Mouse (Mus musculus) heart, embryonic 12.5 days (tissue): ENCODE measurements around the gene BC030867. TPM values are rescaled to one million over a fixed set of nuclear protein-coding genes. Genes with fewer than 3 reads are reported as not detected.
A peak's percentile ranks its signal among the peaks of the same experiment; 100 is the strongest.

ENCODE experiments used
- ATAC-seq: fragments of 200-750 bp; cut with Nextera tagmentation; 2 replicates; pipeline ENCODE4 v1.8.0; 2017; ENCODE audit warnings: moderate TSS enrichment, moderate library complexity; ENCODE audit not compliant: insufficient number of reproducible peaks, low FRiP score
- H3K27ac ChIP-seq: fragments of 300-500 bp; sonication (generic); 2 replicates; pipeline ENCODE4 v1.5.1; 2016; ENCODE audit warnings: mild to moderate bottlenecking, moderate library complexity; ENCODE audit not compliant: poor library complexity, severe bottlenecking
- H3K27me3 ChIP-seq: fragments of 300-500 bp; sonication (generic); replicated peaks from 2 replicates; pipeline ENCODE4 v1.6.1; 2016; ENCODE audit warnings: mild to moderate bottlenecking, moderate library complexity
- H3K36me3 ChIP-seq: fragments of 300-500 bp; sonication (generic); 2 replicates; pipeline ENCODE4 v1.6.1; 2016; ENCODE audit warnings: mild to moderate bottlenecking, moderate library complexity
- H3K4me1 ChIP-seq: fragments of 300-500 bp; sonication (generic); replicated peaks from 2 replicates; pipeline ENCODE4 v1.6.1; 2016; ENCODE audit warnings: mild to moderate bottlenecking
- H3K4me2 ChIP-seq: fragments of 300-500 bp; sonication (generic); 2 replicates; pipeline ENCODE4 v1.6.1; 2016; ENCODE audit warnings: mild to moderate bottlenecking, moderate library complexity
- H3K4me3 ChIP-seq: fragments of 300-500 bp; sonication (generic); 2 replicates; pipeline ENCODE4 v1.5.1; 2016; ENCODE audit warnings: mild to moderate bottlenecking
- H3K9ac ChIP-seq: fragments of 300-500 bp; sonication (generic); 2 replicates; pipeline ENCODE4 v1.6.1; 2016; ENCODE audit warnings: mild to moderate bottlenecking, moderate library complexity
- H3K9me3 ChIP-seq: fragments of 300-500 bp; sonication (generic); replicated peaks from 2 replicates; pipeline ENCODE4 v1.6.1; 2016; ENCODE audit warnings: mild to moderate bottlenecking, moderate library complexity
- WGBS: fragments of 180-500 bp; shearing (Covaris S2); methylation state at CpG from one replicate; pipeline ENCODE4 v1.1.7; 2016; 5-methylcytosine and 5-hydroxymethylcytosine counted together
- polyA plus RNA-seq: library from polyadenylated mRNA; unstranded; fragments of >200 nt; fragmentation: Nextera tagmentation; extraction: Ambion mirVana; gene quantifications from 2 replicates; pipeline ENCODE4 v1.2.1, GENCODE M21; 2016

Gene BC030867
- polyA plus RNA-seq, 1 experiment from 2014 or later = 14.0 TPM

DNA sequence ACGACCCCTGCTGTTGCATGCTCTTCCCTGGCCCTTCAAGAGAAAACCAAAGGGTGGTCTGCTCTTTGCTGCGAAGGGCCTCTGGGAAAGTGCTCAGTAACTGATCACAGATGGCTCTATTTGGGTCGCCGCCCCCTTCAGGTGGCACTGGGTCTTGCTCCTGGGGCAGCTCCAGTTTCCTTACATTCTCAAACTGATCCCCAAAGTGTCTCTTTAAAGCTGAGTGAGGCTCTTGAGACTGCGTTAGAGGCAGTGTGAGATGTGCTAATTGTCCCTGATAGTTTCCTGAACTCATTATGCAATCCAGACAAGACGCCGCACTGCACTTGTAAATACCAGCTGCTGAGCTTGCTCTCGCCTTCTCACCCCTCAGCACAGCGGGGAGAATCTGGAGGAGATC lies 8.8 kb downstream of the BC030867 start:
- Histone ChIP-seq H3K9me3 (no peaks in the 10 kb centered on the region), H3K27me3 (no peaks in the 10 kb centered on the region), H3K27ac (no peak overlapping the region), H3K36me3 (peaks cover 51% of the 10 kb centered on the region), H3K4me1 (peaks cover 34% of the 10 kb centered on the region), H3K4me2 (no peak overlapping the region), H3K4me3 (no peak overlapping the region), H3K9ac (0 out of 2 replicates have a peak overlapping the region, but pooled peaks have one; percentile 23)
- 42% methylated on average over 9 of the region's 9 CpGs for WGBS
- ATAC-seq = no peak

- Histone ChIP-seq H3K27me3 (no peaks in the 10 kb centered on the region), H3K36me3 (peaks cover 53% of the 10 kb centered on the region), H3K27ac (no peak overlapping the region), H3K9me3 (no peaks in the 10 kb centered on the region), H3K9ac (0 out of 2 replicates have a peak overlapping the region, but pooled peaks have one; percentile 14), H3K4me3 (no peak overlapping the region), H3K4me1 (peaks cover 34% of the 10 kb centered on the region), H3K4me2 (no peak overlapping the region)
- WGBS = 58% methylated on average over 6 of the region's 6 CpGs
- ATAC-seq = no peak
Measured at GRCm38 (mm10) chr11:102258095-102258494, 9.4 kb downstream of the BC030867 start.

GRCm38 (mm10) chr11:102258521-102258920 lies 9.8 kb downstream of the BC030867 start:
- Histone ChIP-seq H3K9me3 (no peaks in the 10 kb centered on the region), H3K4me2 (no peak overlapping the region), H3K4me1 (peaks cover 33% of the 10 kb centered on the region), H3K4me3 (no peak overlapping the region), H3K36me3 (peaks cover 56% of the 10 kb centered on the region), H3K27me3 (no peaks in the 10 kb centered on the region), H3K9ac (no peak overlapping the region), H3K27ac (no peak overlapping the region)
- ATAC-seq = no peak
- 80% methylated on average over 3 of the region's 3 CpGs for WGBS

DNA sequence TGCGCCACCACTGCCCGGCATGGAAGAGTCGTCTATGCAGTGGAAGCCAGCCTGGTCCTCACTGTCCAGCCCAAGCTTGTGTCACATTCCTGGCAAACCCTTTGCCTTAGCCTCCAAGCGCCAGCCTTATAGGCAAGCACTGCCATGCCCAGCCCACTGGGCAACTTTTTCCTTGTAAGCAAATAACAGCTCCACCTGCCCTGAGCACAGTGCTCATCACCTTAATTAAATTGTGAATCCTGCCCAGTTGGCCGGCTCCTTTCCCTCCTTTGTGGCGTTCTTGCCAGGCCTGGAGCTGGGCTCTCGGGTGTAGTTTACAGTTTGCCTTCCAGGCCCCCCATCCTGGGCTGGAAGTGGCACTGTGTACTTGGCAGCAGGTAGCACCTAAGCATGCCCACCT lies 14.5 kb downstream of the BC030867 start:
- no peak for ATAC-seq
- Histone ChIP-seq H3K9ac (no peak overlapping the region), H3K4me1 (peaks cover 7% of the 10 kb centered on the region; the same call in 1 of the 2 replicates), H3K36me3 (peaks cover 50% of the 10 kb centered on the region), H3K27ac (no peak overlapping the region), H3K27me3 (no peaks in the 10 kb centered on the region), H3K9me3 (no peaks in the 10 kb centered on the region), H3K4me3 (no peak overlapping the region), H3K4me2 (no peak overlapping the region)
- WGBS = 88% methylated on average over 7 of the region's 7 CpGs

GRCm38 (mm10) chr11:102265816-102266215 lies 17.1 kb downstream of the BC030867 start:
- peaks cover 29% of the 10 kb centered on the region for H3K36me3 ChIP-seq
- no peak overlapping the region for H3K4me3 ChIP-seq
- H3K4me2 ChIP-seq = no peak overlapping the region
- no peak for ATAC-seq
- no peaks in the 10 kb centered on the region for H3K27me3 ChIP-seq
- H3K9ac ChIP-seq = peak overlapping the region; percentile 14; the same call in 1 of the 2 replicates
- 0 out of 2 replicates have a peak overlapping the region, but pooled peaks have one; percentile 8 for H3K27ac ChIP-seq
- no peaks in the 10 kb centered on the region for H3K9me3 ChIP-seq
- peaks cover 14% of the 10 kb centered on the region; the same call in 1 of the 2 replicates for H3K4me1 ChIP-seq
- 64% methylated on average over 14 of the region's 14 CpGs for WGBS

DNA sequence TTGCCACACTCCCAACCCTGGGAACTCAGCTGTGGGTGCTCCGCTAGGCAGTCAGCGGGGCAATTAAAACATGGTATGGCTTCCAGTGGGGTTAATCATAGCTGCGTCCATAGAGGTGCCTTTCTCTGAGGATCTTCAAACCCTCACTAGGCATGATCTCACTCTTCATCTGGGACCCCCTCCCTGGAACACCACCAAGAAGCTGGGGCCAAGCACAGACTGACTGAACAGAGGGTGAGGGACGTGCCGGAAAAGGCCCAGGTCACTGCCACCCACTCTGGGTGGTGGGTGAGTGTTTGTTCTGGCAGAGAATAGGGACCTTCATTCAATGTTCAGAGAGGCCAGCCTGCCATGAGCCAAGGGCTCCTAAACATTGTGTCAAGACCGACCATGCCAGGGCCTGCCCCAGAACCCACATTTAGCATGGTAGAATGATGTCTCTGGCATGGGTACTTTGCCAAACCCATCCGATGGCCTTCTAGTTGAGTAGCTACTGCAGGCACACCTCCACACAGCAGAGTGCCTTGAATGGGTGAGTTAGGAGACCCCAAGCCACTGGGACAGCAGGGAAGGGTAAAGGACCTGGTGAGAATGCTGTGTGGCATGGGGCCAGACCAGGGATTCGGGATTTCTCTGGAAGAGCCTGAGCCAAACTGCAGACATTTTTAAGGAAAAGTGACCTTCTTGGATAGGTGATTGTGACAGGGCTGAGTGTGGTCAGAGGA lies 18.1 kb downstream of the BC030867 start:
- Histone ChIP-seq H3K36me3 (peaks cover 22% of the 10 kb centered on the region), H3K9me3 (no peaks in the 10 kb centered on the region), H3K9ac (peak overlapping the region; percentile 21; the same call in 1 of the 2 replicates), H3K27me3 (no peaks in the 10 kb centered on the region), H3K27ac (no peak overlapping the region), H3K4me3 (no peak overlapping the region), H3K4me1 (peaks cover 14% of the 10 kb centered on the region; the same call in 1 of the 2 replicates), H3K4me2 (peak overlapping the region; percentile 32; the same call in 1 of the 2 replicates)
- WGBS = 88% methylated on average over 8 of the region's 8 CpGs
- ATAC-seq = no peak

GRCm38 (mm10) chr11:102267480-102267879 lies 18.8 kb downstream of the BC030867 start:
- 3% methylated on average over 11 of the region's 11 CpGs for WGBS
- H3K4me1 ChIP-seq = peaks cover 14% of the 10 kb centered on the region; the same call in 1 of the 2 replicates
- H3K27ac ChIP-seq = no peak overlapping the region
- no peaks in the 10 kb centered on the region for H3K9me3 ChIP-seq
- peak; percentile 49; the same call in 1 of the 2 replicates for ATAC-seq
- peak overlapping the region; percentile 21; the same call in 1 of the 2 replicates for H3K9ac ChIP-seq
- H3K4me3 ChIP-seq = no peak overlapping the region
- H3K4me2 ChIP-seq = peak overlapping the region; percentile 32; the same call in 1 of the 2 replicates
- H3K27me3 ChIP-seq = no peaks in the 10 kb centered on the region
- H3K36me3 ChIP-seq = peaks cover 15% of the 10 kb centered on the region

DNA sequence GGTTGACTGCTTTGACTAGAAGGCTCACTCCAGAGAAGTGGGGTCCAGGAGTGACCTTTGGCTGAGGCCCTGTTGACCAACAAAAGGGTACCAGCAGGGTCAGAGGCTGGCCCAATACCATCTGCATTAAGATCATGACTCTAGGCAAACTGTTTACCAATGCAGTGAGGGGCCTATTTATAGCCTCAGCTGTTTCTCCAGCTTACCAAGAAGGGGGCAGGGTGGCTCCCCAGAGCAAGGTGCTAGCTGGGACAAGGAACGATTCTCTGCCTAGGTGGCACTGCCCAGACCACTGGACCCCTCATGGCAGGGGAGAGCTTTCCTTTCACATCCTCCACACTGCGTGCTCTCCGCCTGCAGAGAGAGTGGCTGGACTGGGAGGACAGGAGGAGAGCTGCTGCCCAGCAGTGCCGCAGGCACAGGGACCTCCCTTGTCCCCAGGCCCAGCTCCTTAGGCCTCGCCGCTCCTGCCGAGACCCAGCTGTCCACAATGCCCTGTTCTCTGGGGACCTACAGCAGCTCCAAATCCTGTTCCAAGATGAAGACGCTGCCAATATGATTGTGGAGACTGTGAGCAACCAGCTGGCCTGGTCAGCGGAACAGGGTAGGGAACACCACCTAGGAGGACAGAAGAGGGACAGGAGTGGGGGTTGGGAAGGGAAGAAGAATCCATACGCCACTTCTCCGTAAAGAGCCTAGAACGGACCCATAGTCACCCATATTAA lies 20.0 kb downstream of the BC030867 start, which contains the start of gene Asb16:
TSS of gene Asb16 (plus strand) at position 224 of the 725 bp plus-strand sequence.
- Histone ChIP-seq H3K27me3 (no peaks in the 10 kb centered on the region), H3K27ac (no peak within 1 kb of the TSS), H3K4me3 (no peak within 1 kb of the TSS), H3K4me2 (no peak within 1 kb of the TSS), H3K4me1 (peaks cover 14% of the 10 kb centered on the region; the same call in 1 of the 2 replicates), H3K9me3 (no peaks in the 10 kb centered on the region), H3K36me3 (peaks cover 7% of the 10 kb centered on the region; the same call in 1 of the 2 replicates), H3K9ac (no peak within 1 kb of the TSS)
- ATAC-seq = no peak
- WGBS = 82% methylated on average over 12 of the region's 12 CpGs

DNA sequence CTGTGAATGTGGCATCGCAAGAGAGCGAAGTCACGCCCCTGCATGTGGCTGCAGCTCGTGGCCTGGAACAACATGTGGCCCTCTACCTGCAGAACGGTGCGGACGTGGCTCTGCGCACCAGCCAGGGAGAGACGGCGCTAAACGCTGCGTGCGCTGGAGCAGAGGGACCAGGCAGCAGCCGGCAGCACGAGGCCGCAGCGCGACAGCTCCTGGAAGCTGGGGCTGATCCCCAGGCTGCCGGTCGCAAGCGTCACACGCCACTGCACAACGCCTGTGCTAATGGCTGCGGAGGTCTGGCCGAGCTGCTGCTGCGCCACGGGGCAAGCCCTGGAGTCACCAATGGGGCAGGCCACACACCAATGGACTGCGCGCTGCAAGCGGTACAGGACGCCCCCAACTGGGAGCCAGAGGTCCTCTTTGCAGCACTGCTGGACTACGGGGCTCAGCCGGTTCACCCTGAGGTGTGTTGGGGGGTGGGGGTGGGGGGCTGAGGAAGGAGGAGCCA lies 27.8 kb downstream of the BC030867 start:
- Histone ChIP-seq H3K36me3 (no peaks in the 10 kb centered on the region), H3K9ac (peak overlapping the region; percentile 66), H3K9me3 (no peaks in the 10 kb centered on the region), H3K27me3 (0 out of 2 replicates have a peak, but pooled peaks cover 7% of the 10 kb centered on the region), H3K4me1 (peaks cover 11% of the 10 kb centered on the region), H3K27ac (no peak overlapping the region), H3K4me2 (peak overlapping the region; percentile 86), H3K4me3 (peak overlapping the region; percentile 44)
- peak; percentile 67 for ATAC-seq
- under 1% methylated on average over 33 of the region's 33 CpGs for WGBS

DNA sequence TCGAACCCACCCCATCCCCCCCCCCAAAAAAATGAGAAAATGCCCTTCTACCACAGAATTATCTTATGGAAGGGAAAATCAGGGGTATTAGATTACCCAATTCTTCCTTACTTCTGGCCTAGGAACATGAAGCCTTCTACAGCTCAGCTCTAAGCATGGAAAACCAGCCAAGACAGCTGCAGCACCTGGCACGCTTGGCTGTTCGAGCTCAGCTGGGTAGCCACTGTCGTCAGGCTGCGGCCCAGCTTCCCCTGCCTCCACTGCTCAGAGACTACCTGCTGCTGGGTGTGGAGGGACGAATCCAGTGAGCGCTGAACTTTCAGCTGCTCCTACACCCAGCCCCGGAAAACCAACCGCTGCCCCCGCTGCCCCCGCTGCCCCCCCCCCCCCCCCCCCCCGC lies 29.1 kb downstream of the BC030867 start:
- H3K27me3 ChIP-seq = 0 out of 2 replicates have a peak, but pooled peaks cover 7% of the 10 kb centered on the region
- H3K9me3 ChIP-seq = no peaks in the 10 kb centered on the region
- no peak for ATAC-seq
- WGBS = 76% methylated on average over 7 of the region's 12 CpGs
- H3K9ac ChIP-seq = no peak overlapping the region
- H3K36me3 ChIP-seq = no peaks in the 10 kb centered on the region
- H3K4me2 ChIP-seq = no peak overlapping the region
- peaks cover 11% of the 10 kb centered on the region for H3K4me1 ChIP-seq
- no peak overlapping the region for H3K27ac ChIP-seq
- no peak overlapping the region for H3K4me3 ChIP-seq

- Histone ChIP-seq H3K27ac (no peak overlapping the region), H3K36me3 (no peaks in the 10 kb centered on the region), H3K9me3 (no peaks in the 10 kb centered on the region), H3K4me3 (no peak overlapping the region), H3K27me3 (0 out of 2 replicates have a peak, but pooled peaks cover 7% of the 10 kb centered on the region), H3K4me2 (no peak overlapping the region), H3K4me1 (peaks cover 11% of the 10 kb centered on the region), H3K9ac (no peak overlapping the region)
- ATAC-seq = no peak
- WGBS = 85% methylated on average over 3 of the region's 3 CpGs
Measured at GRCm38 (mm10) chr11:102279595-102279994, 30.9 kb downstream of the BC030867 start.
